Mouse (Mus musculus) heart, postnatal 0 days (tissue): ENCODE results near the gene Cd59a.

Experiments
- CTCF ChIP-seq: IDR thresholded peaks from 2 replicates; pipeline ENCODE4 v1.5.1; 2016; ENCODE audit warnings: antibody characterized with exemption, control low read depth, low read depth
- EP300 ChIP-seq: IDR thresholded peaks from 2 replicates; pipeline ENCODE4 v1.6.1; 2016; ENCODE audit warnings: antibody characterized with exemption, low read depth

- TF ChIP-seq CTCF (no peak), EP300 (no peak)
Measured at GRCm38 (mm10) chr2:104109528-104109927, 13.9 kb downstream of the Cd59a start.
